15 mouse cellular contexts compared by ENCODE assay signal in genomic region chr5:115438667-115439066, GRCm38 (mm10). TPM values are rescaled to one million over a fixed set of nuclear protein-coding genes. Genes with fewer than 3 reads are reported as not detected.
DNase-seq lines count a peak whose midpoint lies in the region; ATAC-seq lines count a peak whose summit lies in the region.
"Had no signal": no experiment of that assay in that cellular context is flagged by ENCODE, and none has a peak within 500 bp of the region (broad histone marks: within the 10 kb centered on the region; RNA-seq: fewer than 3 reads in every experiment).

No protein-coding gene starts in this region.

- ATAC-seq in embryonic facial prominence, embryonic 12.5 days (ENCODE audit: insufficient number of reproducible peaks, insufficient read depth, low FRiP score, low TSS enrichment): no peak
- ATAC-seq in hindbrain, embryonic 11.5 days (ENCODE audit: low FRiP score): no peak
- no peak for ATAC-seq in midbrain, embryonic 14.5 days (ENCODE audit: low FRiP score, low TSS enrichment)
- no peak for ATAC-seq in heart, embryonic 12.5 days (ENCODE audit: insufficient number of reproducible peaks, low FRiP score)

- H3K9me3 ChIP-seq in embryonic facial prominence, embryonic 12.5 days: no peaks in the 10 kb centered on the region
- no peaks in the 10 kb centered on the region for H3K9me3 ChIP-seq in hindbrain, embryonic 11.5 days (ENCODE audit: control insufficient read depth, low read length)
- no peaks in the 10 kb centered on the region for H3K9me3 ChIP-seq in midbrain, embryonic 14.5 days (ENCODE audit: control insufficient read depth, low read length)
- H3K9me3 ChIP-seq in heart, embryonic 12.5 days (replicated peaks): no peaks in the 10 kb centered on the region

- 0 out of 2 replicates have a peak overlapping the region, but pooled peaks have one; percentile 2 for H3K9ac ChIP-seq in embryonic facial prominence, embryonic 12.5 days
- peak overlapping the region; percentile 99 for H3K9ac ChIP-seq in hindbrain, embryonic 11.5 days (ENCODE audit: low read depth, low read length)
- peak overlapping the region; percentile 40; the same call in 1 of the 2 replicates for H3K9ac ChIP-seq in midbrain, embryonic 14.5 days (replicated peaks; ENCODE audit: low read length)
- H3K9ac ChIP-seq in heart, embryonic 12.5 days: no peak overlapping the region

- peaks cover 58% of the 10 kb centered on the region for H3K4me1 ChIP-seq in embryonic facial prominence, embryonic 12.5 days
- H3K4me1 ChIP-seq in hindbrain, embryonic 11.5 days (replicated peaks; ENCODE audit: control insufficient read depth, insufficient read depth, low read length): peaks cover 55% of the 10 kb centered on the region
- H3K4me1 ChIP-seq in midbrain, embryonic 14.5 days (ENCODE audit: control insufficient read depth, insufficient read depth, low read length): peaks cover 56% of the 10 kb centered on the region
- H3K4me1 ChIP-seq in heart, embryonic 12.5 days (replicated peaks): peaks cover 27% of the 10 kb centered on the region

- peak overlapping the region; percentile 99 for H3K27ac ChIP-seq in embryonic facial prominence, embryonic 12.5 days
- H3K27ac ChIP-seq in hindbrain, embryonic 11.5 days (ENCODE audit: low read depth, low read length): peak overlapping the region; percentile 100
- H3K27ac ChIP-seq in midbrain, embryonic 14.5 days (replicated peaks; ENCODE audit: low read depth, low read length): peak overlapping the region; percentile 100
- no peak overlapping the region for H3K27ac ChIP-seq in heart, embryonic 12.5 days (ENCODE audit: poor library complexity, severe bottlenecking)

- 2% methylated on average over 7 of the region's 7 CpGs for WGBS in embryonic facial prominence, embryonic 12.5 days
- WGBS in hindbrain, embryonic 11.5 days: 21% methylated on average over 7 of the region's 7 CpGs
- 8% methylated on average over 7 of the region's 7 CpGs for WGBS in midbrain, embryonic 14.5 days
- WGBS in heart, embryonic 12.5 days: 53% methylated on average over 7 of the region's 7 CpGs

- DNase-seq in Muller cell, postnatal 12 days (ENCODE audit: inconsistent ontology term): peak; percentile 12
- DNase-seq in hindbrain, embryonic 11.5 days (ENCODE audit: low spot score): no peak
- DNase-seq in midbrain, embryonic 14.5 days: no peak
- no peak for DNase-seq in layer of hippocampus, adult 18-20 months (ENCODE audit: low spot score in 2 of 2)
- DNase-seq in natural killer cell, adult 2 months (ENCODE audit: low spot score in 2 of 2): no peak
- DNase-seq: cerebellum, adult 9-10 months; gastrocnemius, postnatal 36 days; heart, postnatal 36 days; kidney, adult 8-10 months; thymus, adult 18-20 months had no signal

- H3K27me3 ChIP-seq in embryonic facial prominence, embryonic 12.5 days: no peaks in the 10 kb centered on the region
- no peaks in the 10 kb centered on the region for H3K27me3 ChIP-seq in hindbrain, embryonic 11.5 days (ENCODE audit: control insufficient read depth, insufficient read depth, low read length)
- H3K27me3 ChIP-seq in midbrain, embryonic 14.5 days (ENCODE audit: control insufficient read depth, insufficient read depth, low read length): no peaks in the 10 kb centered on the region
- no peaks in the 10 kb centered on the region for H3K27me3 ChIP-seq in heart, embryonic 12.5 days (replicated peaks)
- H3K27me3 ChIP-seq: CH12.LX had no signal

- H3K36me3 ChIP-seq in embryonic facial prominence, embryonic 12.5 days: peaks cover 48% of the 10 kb centered on the region
- H3K36me3 ChIP-seq in hindbrain, embryonic 11.5 days (ENCODE audit: control insufficient read depth, insufficient read depth, low read length): peaks cover 18% of the 10 kb centered on the region
- H3K36me3 ChIP-seq in midbrain, embryonic 14.5 days (ENCODE audit: control insufficient read depth, insufficient read depth, low read length): peaks cover 67% of the 10 kb centered on the region
- peaks cover 11% of the 10 kb centered on the region for H3K36me3 ChIP-seq in heart, embryonic 12.5 days

- no peak overlapping the region for H3K4me3 ChIP-seq in embryonic facial prominence, embryonic 12.5 days
- no peak overlapping the region for H3K4me3 ChIP-seq in hindbrain, embryonic 11.5 days (ENCODE audit: low read depth, low read length)
- H3K4me3 ChIP-seq in midbrain, embryonic 14.5 days (replicated peaks; ENCODE audit: low read depth, low read length): peak overlapping the region; percentile 31
- H3K4me3 ChIP-seq in heart, embryonic 12.5 days: no peak overlapping the region

- H3K4me2 ChIP-seq in embryonic facial prominence, embryonic 12.5 days (replicated peaks): peak overlapping the region; percentile 33; the same call in 1 of the 2 replicates
- peak overlapping the region; percentile 74 for H3K4me2 ChIP-seq in hindbrain, embryonic 11.5 days (replicated peaks; ENCODE audit: low read depth, low read length)
- H3K4me2 ChIP-seq in midbrain, embryonic 14.5 days (ENCODE audit: low read length): peak overlapping the region; percentile 96
- H3K4me2 ChIP-seq in heart, embryonic 12.5 days: no peak overlapping the region

RNA-seq across cellular contexts. Expression of gene Msi1, which starts 9.3 kb away (rescaled TPM):
- 38.7 and 40.2 TPM in 2 replicates for polyA plus RNA-seq in embryonic facial prominence, embryonic 12.5 days (2016; fragmentation: Nextera tagmentation; extraction: Ambion mirVana)
- polyA plus RNA-seq in hindbrain, embryonic 11.5 days (2014; fragmentation: Nextera tagmentation; extraction: Ambion mirVana): 136 and 141 TPM in 2 replicates
- polyA plus RNA-seq in midbrain, embryonic 14.5 days (2014; fragmentation: Nextera tagmentation; extraction: Ambion mirVana): 71.6 and 101 TPM in 2 replicates
- 10 to 100 TPM; 50.7 to 53.3 TPM for total RNA-seq in layer of hippocampus, adult 18-20 months (2021)
- 6.7 and 6.8 TPM in 2 replicates for polyA plus RNA-seq in heart, embryonic 12.5 days (2016; fragmentation: Nextera tagmentation; extraction: Ambion mirVana)
- total RNA-seq: megakaryocyte progenitor cell, adult 5-6 weeks had no signal

RNA-seq across cellular contexts. Expression of gene Pla2g1b, which starts 27.4 kb away (rescaled TPM):
- polyA plus RNA-seq in embryonic facial prominence, embryonic 12.5 days (2016; fragmentation: Nextera tagmentation; extraction: Ambion mirVana): not detected in 2 replicates
- polyA plus RNA-seq in hindbrain, embryonic 11.5 days (2014; fragmentation: Nextera tagmentation; extraction: Ambion mirVana): 0.56 and 1.1 TPM in 2 replicates
- not detected in 2 replicates for polyA plus RNA-seq in midbrain, embryonic 14.5 days (2014; fragmentation: Nextera tagmentation; extraction: Ambion mirVana)
- not detected for total RNA-seq in layer of hippocampus, adult 18-20 months (2021)
- polyA plus RNA-seq in heart, embryonic 12.5 days (2016; fragmentation: Nextera tagmentation; extraction: Ambion mirVana): 0.72 and 1.3 TPM in 2 replicates
- total RNA-seq: CH12.LX; gastrocnemius, postnatal 36 days; heart, postnatal 36 days; megakaryocyte progenitor cell, adult 5-6 weeks had no signal
- polyA plus RNA-seq: liver, embryonic 16.5 days had no signal

RNA-seq across cellular contexts. Expression of gene Sirt4, which starts 45.9 kb away (rescaled TPM):
- 23.2 and 25.9 TPM in 2 replicates for polyA plus RNA-seq in embryonic facial prominence, embryonic 12.5 days (2016; fragmentation: Nextera tagmentation; extraction: Ambion mirVana)
- 21.3 and 23.1 TPM in 2 replicates for polyA plus RNA-seq in hindbrain, embryonic 11.5 days (2014; fragmentation: Nextera tagmentation; extraction: Ambion mirVana)
- polyA plus RNA-seq in midbrain, embryonic 14.5 days (2014; fragmentation: Nextera tagmentation; extraction: Ambion mirVana): 23.8 and 25.9 TPM in 2 replicates
- total RNA-seq in layer of hippocampus, adult 18-20 months (2021): 10 to 100 TPM; 27.9 to 35.7 TPM
- 14.7 and 18.0 TPM in 2 replicates for polyA plus RNA-seq in heart, embryonic 12.5 days (2016; fragmentation: Nextera tagmentation; extraction: Ambion mirVana)
